Mouse (Mus musculus) heart, postnatal 4 days (tissue): Measurements from ENCODE around the gene Txnip. TPM values are rescaled to one million over a fixed set of nuclear protein-coding genes. Genes with fewer than 3 reads are reported as not detected.

Experiments
- DNase-seq: peaks from one replicate; pipeline ENCODE4 v3.0.0; 2021
- total RNA-seq, 2 experiments: library from RNA; stranded (reverse); gene quantifications; 2 replicates each; pipeline ENCODE4 v1.2.3; 2021

Gene Txnip
- total RNA-seq, 2 experiments from 2014 or later: 286 to 331 TPM

DNA sequence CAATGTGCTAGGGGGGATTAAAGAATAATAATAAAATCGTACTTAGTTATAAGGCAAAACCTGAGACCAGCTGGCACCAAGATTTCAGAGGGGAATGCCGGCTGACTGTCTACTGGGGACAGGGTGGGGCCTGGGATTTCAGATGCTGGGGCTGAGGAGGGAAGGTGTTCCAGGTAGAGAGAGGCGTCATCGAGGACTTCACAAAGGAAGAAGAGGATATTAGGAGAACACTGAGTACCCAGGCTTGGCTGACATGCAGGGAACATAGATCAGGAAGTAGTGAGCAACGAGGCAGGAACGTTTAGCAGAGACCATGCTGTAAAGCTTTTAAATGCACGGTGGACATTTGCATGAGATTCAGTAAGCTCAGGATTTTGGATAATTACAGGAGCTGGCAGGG, 5.9 kb upstream of the Txnip start:
- DNase-seq: no peak

DNA sequence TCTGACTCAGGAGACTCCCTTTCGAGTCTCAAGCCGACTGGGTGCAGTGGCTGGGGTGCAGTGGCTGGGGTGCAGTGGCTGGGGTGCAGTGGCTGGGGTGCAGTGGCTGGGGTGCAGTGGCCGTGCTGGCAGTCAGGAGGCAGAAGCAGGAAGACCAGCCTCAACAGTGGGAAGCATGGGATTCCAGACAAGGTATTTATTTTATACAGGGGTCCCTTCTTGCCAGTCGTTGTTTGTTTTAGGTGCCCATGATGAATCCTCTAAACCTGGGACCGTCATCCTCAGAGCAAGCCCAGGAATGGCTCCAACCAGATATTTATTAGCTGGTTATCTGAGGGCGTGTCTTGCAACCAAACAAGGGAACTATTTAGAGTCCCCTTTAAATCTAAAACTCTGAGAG, 4.2 kb upstream of the Txnip start:
- DNase-seq: no peak

GRCm38 (mm10) chr3:96554251-96554650, 3.5 kb upstream of the Txnip start:
- no peak for DNase-seq

- peak; percentile 90 for DNase-seq
These were observed 2.6 kb upstream of the Txnip start for GRCm38 (mm10) chr3:96555041-96555596.

GRCm38 (mm10) chr3:96555999-96556614, 1.6 kb upstream of the Txnip start:
- DNase-seq: no peak

DNA sequence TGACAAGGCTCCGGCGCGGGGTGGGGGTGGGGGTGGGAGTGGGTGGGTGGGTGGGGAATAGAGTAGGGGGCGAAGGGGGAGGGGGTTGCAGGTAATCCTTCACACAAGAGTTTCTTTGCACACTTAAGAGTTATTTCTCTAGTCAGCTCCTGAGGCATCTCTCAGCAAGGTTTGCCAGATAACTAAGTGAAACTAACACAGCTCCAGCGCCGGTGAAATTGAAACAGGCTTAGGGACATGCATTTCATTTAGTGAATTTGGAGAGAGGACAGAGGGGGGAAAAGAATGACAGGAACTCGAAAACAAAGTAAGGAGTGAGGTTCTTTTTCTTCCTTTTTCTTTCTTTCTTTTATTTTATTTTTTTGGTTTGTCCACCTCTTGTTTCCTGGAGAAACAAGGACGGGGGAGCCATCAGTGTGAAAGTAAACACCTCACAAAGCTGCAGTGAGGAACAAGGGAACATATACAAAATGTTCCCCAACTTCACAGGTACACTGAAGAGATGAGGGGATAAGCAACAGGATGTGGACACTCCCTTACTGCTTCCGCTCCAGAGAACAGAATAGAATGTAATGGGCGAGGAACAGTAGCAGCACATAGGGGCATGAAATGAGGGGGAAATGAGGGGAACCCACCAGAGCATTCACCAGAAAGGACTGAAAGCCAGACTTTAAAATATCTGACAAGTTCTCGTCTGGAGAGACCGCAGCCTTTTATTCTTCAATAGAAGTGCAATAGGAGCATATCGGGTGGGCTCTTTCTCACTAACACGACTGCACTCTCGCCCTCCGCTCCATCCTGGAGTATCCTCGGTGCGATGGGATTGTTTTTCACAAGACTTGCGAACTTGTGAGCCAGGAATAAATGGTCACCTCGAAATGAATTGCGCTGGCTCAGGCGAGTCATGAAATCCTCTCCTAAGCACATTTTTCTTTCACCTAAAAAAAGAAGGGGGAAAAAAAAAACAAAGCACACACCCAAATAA, 814 bp upstream of the Txnip start:
- DNase-seq: peak; percentile 32

- peak; percentile 54 for DNase-seq
These were observed 402 bp downstream of the Txnip start for GRCm38 (mm10) chr3:96558159-96558558.

GRCm38 (mm10) chr3:96558668-96559196, 975 bp downstream of the Txnip start:
- peak; percentile 15 for DNase-seq

DNA sequence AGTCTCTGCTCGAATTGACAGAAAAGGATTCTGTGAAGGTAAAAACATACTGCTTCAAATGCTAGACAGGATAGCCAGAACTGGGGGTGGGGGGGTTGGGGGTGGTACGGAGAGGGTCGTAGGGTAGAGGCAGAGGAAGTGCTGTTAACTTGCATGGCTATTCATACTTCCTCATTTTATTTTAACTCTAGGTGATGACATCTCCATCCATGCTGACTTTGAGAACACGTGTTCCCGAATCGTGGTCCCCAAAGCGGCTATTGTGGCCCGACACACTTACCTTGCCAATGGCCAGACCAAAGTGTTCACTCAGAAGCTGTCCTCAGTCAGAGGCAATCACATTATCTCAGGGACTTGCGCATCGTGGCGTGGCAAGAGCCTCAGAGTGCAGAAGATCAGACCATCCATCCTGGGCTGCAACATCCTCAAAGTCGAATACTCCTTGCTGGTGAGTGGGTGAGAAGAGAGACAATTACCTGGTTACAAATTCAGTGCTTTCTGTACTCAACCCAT, 1.7 kb downstream of the Txnip start:
- no peak for DNase-seq

DNA sequence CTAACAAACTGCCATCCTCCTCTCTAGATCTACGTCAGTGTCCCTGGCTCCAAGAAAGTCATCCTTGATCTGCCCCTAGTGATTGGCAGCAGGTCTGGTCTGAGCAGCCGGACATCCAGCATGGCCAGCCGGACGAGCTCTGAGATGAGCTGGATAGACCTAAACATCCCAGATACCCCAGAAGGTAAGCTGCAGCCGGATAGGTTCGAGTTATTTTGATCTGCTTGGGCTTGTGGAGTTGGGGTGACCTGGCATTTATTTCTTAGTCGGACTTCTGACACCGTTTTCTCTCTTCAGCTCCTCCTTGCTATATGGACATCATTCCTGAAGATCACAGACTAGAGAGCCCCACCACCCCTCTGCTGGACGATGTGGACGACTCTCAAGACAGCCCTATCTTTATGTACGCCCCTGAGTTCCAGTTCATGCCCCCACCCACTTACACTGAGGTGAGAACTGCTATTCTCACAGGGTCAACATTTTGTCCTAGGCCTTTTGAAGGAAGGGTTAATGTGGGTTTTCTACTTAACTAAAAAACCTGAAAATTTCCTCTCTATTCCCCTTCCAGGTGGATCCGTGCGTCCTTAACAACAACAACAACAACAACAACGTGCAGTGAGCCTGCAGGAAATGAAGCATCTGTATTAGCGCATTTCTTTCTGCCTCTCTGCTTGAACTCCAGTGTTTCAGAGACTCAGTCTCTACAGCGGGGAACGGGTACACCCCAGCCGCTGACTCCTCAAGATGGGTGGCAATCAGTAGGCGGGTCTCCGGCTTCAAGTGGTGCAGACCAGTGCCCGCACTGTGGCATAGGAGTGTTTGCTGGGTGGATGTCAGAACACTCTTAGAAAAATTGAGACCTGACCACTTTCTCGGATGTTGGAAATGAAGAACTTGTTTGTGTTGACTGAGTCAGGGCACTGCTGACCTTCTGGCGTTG, 2.4 kb downstream of the Txnip start:
- peak; percentile 48 for DNase-seq

- peak; percentile 34 for DNase-seq
These were observed 3.3 kb downstream of the Txnip start for GRCm38 (mm10) chr3:96560881-96561668.

GRCm38 (mm10) chr3:96561946-96562681, 4.4 kb downstream of the Txnip start:
- DNase-seq: peak; percentile 62

- DNase-seq: no peak
These were observed 5.5 kb downstream of the Txnip start for GRCm38 (mm10) chr3:96563267-96563666.

GRCm38 (mm10) chr3:96563911-96564632, 6.3 kb downstream of the Txnip start:
- no peak for DNase-seq

DNA sequence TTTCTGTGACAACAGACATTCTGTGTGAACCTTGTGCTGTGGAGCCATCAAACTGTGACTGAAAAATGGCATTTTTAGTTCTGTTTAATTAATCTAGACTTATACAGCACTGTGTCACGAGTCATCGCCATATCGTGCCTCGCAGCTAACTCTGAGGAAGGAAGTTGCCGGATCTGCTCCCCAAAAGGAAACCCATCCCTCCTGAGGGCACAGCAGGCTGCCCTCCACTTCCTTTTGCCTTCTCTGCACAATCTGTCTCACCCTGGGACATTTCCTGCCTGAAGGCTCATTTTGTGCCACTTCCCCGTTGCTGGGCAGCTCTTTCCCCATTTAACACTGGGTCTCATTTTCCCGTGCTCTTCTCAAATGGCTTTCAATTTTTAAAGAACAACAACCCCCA, 6.9 kb downstream of the Txnip start:
- DNase-seq: no peak

DNA sequence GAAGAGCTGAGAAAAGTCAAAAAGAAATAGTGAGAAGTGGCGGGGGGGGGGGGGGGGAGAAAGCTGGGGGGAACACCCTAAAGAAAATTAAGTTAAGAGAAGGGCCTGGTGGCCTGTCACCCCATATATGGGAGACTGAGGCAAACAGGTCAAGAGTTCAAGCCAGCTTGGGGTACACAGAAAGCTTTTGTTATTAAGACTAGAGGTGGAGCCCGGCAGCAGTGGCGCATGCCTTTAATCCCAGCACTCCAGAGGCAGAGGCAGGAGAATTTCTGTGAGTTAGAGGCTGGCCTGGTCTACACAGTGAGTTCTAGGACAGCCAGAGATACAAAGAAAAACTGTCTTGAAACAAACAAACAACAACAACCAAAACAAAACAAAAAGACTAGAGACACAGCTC, 7.3 kb downstream of the Txnip start:
- no peak for DNase-seq

DNA sequence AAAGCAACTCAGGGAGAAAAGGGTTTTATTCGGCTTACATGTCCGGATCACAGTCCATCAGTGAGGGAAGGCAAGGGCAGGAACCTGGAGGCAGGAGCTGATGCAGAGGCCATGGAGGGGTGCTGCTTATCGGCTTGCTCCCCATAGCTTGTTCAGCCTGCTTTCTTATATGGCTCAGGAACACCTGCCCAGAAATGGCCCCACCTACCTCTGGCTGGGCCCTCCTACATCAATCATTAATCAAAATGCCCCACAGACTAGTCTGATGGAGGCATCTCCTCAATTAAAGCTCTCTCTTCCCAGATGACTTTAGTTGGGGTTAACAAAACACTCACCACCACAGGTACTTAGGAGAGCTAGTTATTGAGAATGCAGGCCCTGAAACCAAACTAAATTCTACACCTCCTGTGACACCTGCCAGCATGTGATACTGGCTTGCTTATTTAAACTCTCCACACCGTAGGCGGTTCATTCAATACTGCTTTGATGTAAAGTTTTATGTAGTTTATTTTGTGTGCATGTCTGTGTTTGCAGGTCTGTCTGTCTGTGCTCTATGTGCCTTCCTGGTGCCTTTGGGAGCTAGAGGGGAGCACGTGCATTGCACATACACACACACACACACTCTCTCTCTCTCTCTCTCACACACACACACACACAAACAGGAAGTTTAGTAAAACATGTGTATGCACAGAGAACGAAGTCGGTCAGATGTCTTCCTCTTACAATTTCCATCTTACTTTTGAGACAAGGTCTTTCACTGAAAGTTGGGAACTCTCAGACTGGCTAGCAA, 9.1 kb downstream of the Txnip start:
- no peak for DNase-seq

- DNase-seq: peak; percentile 19
These were observed 10.8 kb downstream of the Txnip start for GRCm38 (mm10) chr3:96568605-96569004.

- DNase-seq: peak; percentile 64
These were observed 11.7 kb downstream of the Txnip start for GRCm38 (mm10) chr3:96569506-96569905.
